Mouse (Mus musculus): Measurements from ENCODE around the gene Alkbh3. TPM values are rescaled to one million over a fixed set of nuclear protein-coding genes. Genes with fewer than 3 reads are reported as not detected.

Gene Alkbh3
- total RNA-seq (2014; fragmentation: Nextera tagmentation) (52.5 and 87.5 TPM in 2 replicates), total RNA-seq (2017) (34.0 and 38.0 TPM in 2 replicates)

GRCm38 (mm10) chr2:94010335-94011291, at the start of gene Alkbh3:
TSS of gene Alkbh3 (minus strand) at chr2:94010807.
- peak; percentile 100 for ATAC-seq (replicated peaks; ENCODE audit: poor library complexity, severe bottlenecking)

- ATAC-seq (replicated peaks; ENCODE audit: poor library complexity, severe bottlenecking): no peak
Observed at GRCm38 (mm10) chr2:94059459-94059858, 48.9 kb upstream of the Alkbh3 start.

- peak; percentile 73 for ATAC-seq (replicated peaks; ENCODE audit: poor library complexity, severe bottlenecking)
Observed at GRCm38 (mm10) chr2:94054813-94055212, 44.2 kb upstream of the Alkbh3 start.

GRCm38 (mm10) chr2:94051952-94052351, 41.3 kb upstream of the Alkbh3 start:
- ATAC-seq (replicated peaks; ENCODE audit: poor library complexity, severe bottlenecking): no peak

GRCm38 (mm10) chr2:94050901-94051300, 40.3 kb upstream of the Alkbh3 start:
- no peak for ATAC-seq (replicated peaks; ENCODE audit: poor library complexity, severe bottlenecking)

- no peak for ATAC-seq (replicated peaks; ENCODE audit: poor library complexity, severe bottlenecking)
Observed at GRCm38 (mm10) chr2:94049471-94050176, 39.0 kb upstream of the Alkbh3 start.

GRCm38 (mm10) chr2:94048733-94049470, 38.3 kb upstream of the Alkbh3 start:
- no peak for ATAC-seq (replicated peaks; ENCODE audit: poor library complexity, severe bottlenecking)

- no peak for ATAC-seq (replicated peaks; ENCODE audit: poor library complexity, severe bottlenecking)
Observed at GRCm38 (mm10) chr2:94048271-94048670, 37.7 kb upstream of the Alkbh3 start.

- ATAC-seq (replicated peaks; ENCODE audit: poor library complexity, severe bottlenecking): no peak
Observed at GRCm38 (mm10) chr2:94045411-94046090, 34.9 kb upstream of the Alkbh3 start.

- ATAC-seq (replicated peaks; ENCODE audit: poor library complexity, severe bottlenecking): no peak
Observed at GRCm38 (mm10) chr2:94044174-94044573, 33.6 kb upstream of the Alkbh3 start.

- no peak for ATAC-seq (replicated peaks; ENCODE audit: poor library complexity, severe bottlenecking)
Observed at GRCm38 (mm10) chr2:94043662-94044061, 33.1 kb upstream of the Alkbh3 start.

- ATAC-seq (replicated peaks; ENCODE audit: poor library complexity, severe bottlenecking): no peak
Observed at GRCm38 (mm10) chr2:94042461-94042860, 31.9 kb upstream of the Alkbh3 start.

GRCm38 (mm10) chr2:94040391-94041125, 30.0 kb upstream of the Alkbh3 start:
- no peak for ATAC-seq (replicated peaks; ENCODE audit: poor library complexity, severe bottlenecking)

GRCm38 (mm10) chr2:94035428-94036331, 25.1 kb upstream of the Alkbh3 start:
- ATAC-seq (replicated peaks; ENCODE audit: poor library complexity, severe bottlenecking): peak; percentile 92

GRCm38 (mm10) chr2:94030602-94031001, 20.0 kb upstream of the Alkbh3 start:
- ATAC-seq (replicated peaks; ENCODE audit: poor library complexity, severe bottlenecking): no peak

GRCm38 (mm10) chr2:94024637-94025036, 14.0 kb upstream of the Alkbh3 start:
- no peak for ATAC-seq (replicated peaks; ENCODE audit: poor library complexity, severe bottlenecking)

- ATAC-seq (replicated peaks; ENCODE audit: poor library complexity, severe bottlenecking): peak; percentile 84
Observed at GRCm38 (mm10) chr2:94002331-94002730, 8.3 kb downstream of the Alkbh3 start.

- ATAC-seq (replicated peaks; ENCODE audit: poor library complexity, severe bottlenecking): no peak
Observed at GRCm38 (mm10) chr2:94001918-94002317, 8.7 kb downstream of the Alkbh3 start.
